Mouse (Mus musculus) ES-Bruce4 (cell line): ENCODE data around the gene Prnp. TPM values are rescaled to one million over a fixed set of nuclear protein-coding genes. Genes with fewer than 3 reads are reported as not detected.

Experiments used
- H3K27ac ChIP-seq: 2 replicates; pipeline ENCODE4 v1.5.1; 2012; ENCODE audit warnings: low read length, inconsistent platforms; ENCODE audit not compliant: insufficient read depth
- H3K27me3 ChIP-seq: 2 replicates; pipeline ENCODE4 v1.6.1; 2012; ENCODE audit warnings: mild to moderate bottlenecking, low read length, inconsistent platforms; ENCODE audit not compliant: control insufficient read depth, poor library complexity, insufficient read depth, severe bottlenecking
- H3K36me3 ChIP-seq: 2 replicates; pipeline ENCODE4 v1.6.1; 2012; ENCODE audit warnings: inconsistent platforms, mild to moderate bottlenecking, low read length, moderate library complexity; ENCODE audit not compliant: control insufficient read depth, poor library complexity, insufficient read depth, severe bottlenecking
- H3K4me1 ChIP-seq: one replicate; pipeline ENCODE4 v1.8.1; 2011; ENCODE audit warnings: low read length; ENCODE audit not compliant: control insufficient read depth, insufficient read depth
- H3K4me3 ChIP-seq: 2 replicates; pipeline ENCODE4 v1.5.1; 2011; ENCODE audit warnings: low read depth, mild to moderate bottlenecking, low read length
- H3K9ac ChIP-seq: 2 replicates; pipeline ENCODE4 v1.6.1; 2012; ENCODE audit warnings: low read depth, mild to moderate bottlenecking, inconsistent platforms; ENCODE audit not compliant: poor library complexity, severe bottlenecking
- H3K9me3 ChIP-seq: replicated peaks from 2 replicates; pipeline ENCODE4 v1.6.1; 2012; ENCODE audit warnings: mild to moderate bottlenecking, low read length, inconsistent platforms; ENCODE audit not compliant: control insufficient read depth, poor library complexity, insufficient read depth, severe bottlenecking
- CTCF ChIP-seq: IDR thresholded peaks from one replicate; pipeline ENCODE4 v1.8.1; 2011; ENCODE audit warnings: low read depth, low read length
- EP300 ChIP-seq: IDR thresholded peaks from 2 replicates; pipeline ENCODE4 v1.6.1; 2011; ENCODE audit warnings: low read depth, low read length; ENCODE audit not compliant: insufficient read depth
- POLR2A ChIP-seq: IDR thresholded peaks from one replicate; pipeline ENCODE4 v1.8.1; 2011; ENCODE audit warnings: low read length; ENCODE audit not compliant: insufficient read depth
- polyA plus RNA-seq: library from polyadenylated mRNA; stranded (reverse); fragments of >200 nt; gene quantifications from 2 replicates; pipeline ENCODE4 v1.2.4, GENCODE M21; 2011; ENCODE audit warnings: low read depth; ENCODE audit not compliant: missing spikeins, insufficient read depth, insufficient read length

The Prnp gene
- polyA plus RNA-seq, 1 experiment, result 46.4 TPM

- H3K9me3 ChIP-seq, result peaks cover 18% of the 10 kb centered on the region
- no peaks in the 10 kb centered on the region for H3K27me3 ChIP-seq
- TF ChIP-seq POLR2A, result no peak
- no peak for TF ChIP-seq CTCF
- no peak for TF ChIP-seq EP300
- 0 out of 2 replicates have a peak, but pooled peaks cover 2% of the 10 kb centered on the region for H3K36me3 ChIP-seq
- no peak overlapping the region for H3K4me3 ChIP-seq
- no peak overlapping the region for H3K9ac ChIP-seq
- H3K27ac ChIP-seq, result no peak overlapping the region
- H3K4me1 ChIP-seq, result no peaks in the 10 kb centered on the region
Observed at GRCm38 (mm10) chr2:131933598-131933997, 23.9 kb downstream of the Prnp start.

- Histone ChIP-seq H3K4me1 (peaks cover under 1% of the 10 kb centered on the region), H3K9me3 (peaks cover 18% of the 10 kb centered on the region), H3K4me3 (no peak overlapping the region), H3K27ac (no peak overlapping the region), H3K9ac (no peak overlapping the region), H3K36me3 (0 out of 2 replicates have a peak, but pooled peaks cover 2% of the 10 kb centered on the region), H3K27me3 (no peaks in the 10 kb centered on the region)
- TF ChIP-seq CTCF (no peak), EP300 (no peak), POLR2A (no peak)
Observed at GRCm38 (mm10) chr2:131934243-131934642, 24.5 kb downstream of the Prnp start.

GRCm38 (mm10) chr2:131935390-131936105 lies 25.8 kb downstream of the Prnp start:
- H3K36me3 ChIP-seq, result 0 out of 2 replicates have a peak, but pooled peaks cover 2% of the 10 kb centered on the region
- H3K4me3 ChIP-seq, result no peak overlapping the region
- H3K9ac ChIP-seq, result no peak overlapping the region
- peaks cover 2% of the 10 kb centered on the region for H3K4me1 ChIP-seq
- H3K27me3 ChIP-seq, result no peaks in the 10 kb centered on the region
- TF ChIP-seq CTCF (peak; percentile 25), EP300 (0 out of 2 replicates have a peak, but pooled peaks have one; percentile 34), POLR2A (no peak)
- H3K27ac ChIP-seq, result no peak overlapping the region
- peaks cover 18% of the 10 kb centered on the region for H3K9me3 ChIP-seq

- Histone ChIP-seq H3K9ac (no peak overlapping the region), H3K36me3 (no peaks in the 10 kb centered on the region)
Observed at GRCm38 (mm10) chr2:131936410-131936809, 26.7 kb downstream of the Prnp start.

GRCm38 (mm10) chr2:131939404-131940111 lies 29.8 kb downstream of the Prnp start:
- Histone ChIP-seq H3K4me3 (no peak overlapping the region), H3K27me3 (no peaks in the 10 kb centered on the region), H3K4me1 (peaks cover 2% of the 10 kb centered on the region), H3K36me3 (no peaks in the 10 kb centered on the region), H3K9ac (no peak overlapping the region), H3K27ac (no peak overlapping the region), H3K9me3 (no peaks in the 10 kb centered on the region)
- peak; percentile 88 for TF ChIP-seq CTCF
- no peak for TF ChIP-seq EP300

More at GRCm38 (mm10) chr2:131936410-131936809, 26.7 kb downstream of the Prnp start:
- no peak for TF ChIP-seq CTCF
- TF ChIP-seq EP300, result no peak
- TF ChIP-seq POLR2A, result no peak
- peaks cover 11% of the 10 kb centered on the region for H3K9me3 ChIP-seq
- H3K4me3 ChIP-seq, result no peak overlapping the region
- no peaks in the 10 kb centered on the region for H3K27me3 ChIP-seq
- no peak overlapping the region for H3K27ac ChIP-seq
- peaks cover 2% of the 10 kb centered on the region for H3K4me1 ChIP-seq

- no peaks in the 10 kb centered on the region for H3K9me3 ChIP-seq
- no peaks in the 10 kb centered on the region for H3K27me3 ChIP-seq
- no peak for TF ChIP-seq POLR2A
- no peak for TF ChIP-seq CTCF
- TF ChIP-seq EP300, result no peak
- no peak overlapping the region for H3K27ac ChIP-seq
- H3K36me3 ChIP-seq, result no peaks in the 10 kb centered on the region
- no peak overlapping the region for H3K9ac ChIP-seq
- peaks cover 2% of the 10 kb centered on the region for H3K4me1 ChIP-seq
- no peak overlapping the region for H3K4me3 ChIP-seq
Observed at GRCm38 (mm10) chr2:131940506-131940905, 30.8 kb downstream of the Prnp start.
